Mouse (Mus musculus) CD4-positive, CD25-positive, alpha-beta regulatory T cell, adult 4 months (primary cell): ENCODE data around the gene Pold1. TPM values are rescaled to one million over a fixed set of nuclear protein-coding genes. Genes with fewer than 3 reads are reported as not detected.

ENCODE experiments used
- ATAC-seq: one replicate; pipeline ENCODE4 v1.8.0; 2017
- polyA plus RNA-seq, 2 experiments: library from polyadenylated mRNA; unstranded; fragments of 100-300 nt; shearing (Covaris generic); gene quantifications; one replicate each; pipeline ENCODE4 v1.2.1; 2017

The Pold1 gene
- polyA plus RNA-seq, 2 experiments from 2014 or later: 18.4 to 45.5 TPM

DNA sequence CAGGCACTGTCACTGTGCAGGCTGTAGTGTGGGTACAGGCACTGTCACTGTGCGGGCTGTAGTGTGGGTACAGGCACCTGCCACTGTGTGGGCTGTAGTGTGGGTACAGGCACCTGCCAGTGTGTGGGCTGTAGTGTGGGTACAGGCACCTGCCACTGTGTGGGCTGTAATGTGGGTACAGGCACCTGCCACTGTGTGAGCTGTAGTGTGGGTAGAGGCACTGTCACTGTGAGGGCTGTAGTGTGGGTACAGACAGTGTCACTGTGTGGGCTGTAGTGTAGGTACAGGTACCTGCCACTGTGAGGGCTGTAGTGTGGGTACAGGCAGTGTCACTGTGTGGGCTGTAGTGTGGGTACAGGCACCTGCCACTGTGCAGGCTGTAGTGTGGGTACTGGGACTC is 64.5 kb downstream of the Pold1 start:
- no peak for ATAC-seq

DNA sequence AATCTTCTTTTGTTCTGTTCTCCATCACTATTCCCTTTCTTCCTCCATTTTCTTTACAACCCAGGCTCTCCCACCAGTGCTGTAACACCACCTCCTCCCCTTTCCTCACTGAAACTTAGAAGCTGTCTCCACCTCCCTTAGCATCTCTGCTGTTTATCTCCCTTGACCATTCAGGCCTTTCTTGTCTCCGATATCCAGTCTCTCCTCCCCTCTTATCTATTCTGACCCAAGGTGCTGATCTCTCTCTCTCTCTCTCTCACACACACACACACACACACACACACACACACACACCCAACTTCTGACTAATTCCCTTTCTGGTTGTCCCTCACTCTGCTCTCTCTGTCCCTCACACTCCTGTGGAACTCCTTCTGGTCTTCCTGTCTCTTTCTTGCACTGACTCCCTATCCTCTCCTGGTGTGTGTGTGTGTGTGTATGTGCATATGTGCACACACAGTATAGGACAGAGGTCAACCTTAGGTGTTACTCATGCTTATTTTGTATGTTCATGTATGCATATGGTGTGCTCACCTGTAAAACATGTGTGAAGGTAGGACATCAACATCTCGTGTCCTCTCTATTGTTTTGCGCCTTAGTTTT is 65.7 kb downstream of the Pold1 start:
- no peak for ATAC-seq

Other genes with a start within 250 kb of the Pold1 start
- under 1 TPM; 0.35 to 0.66 TPM for gene Clec11a, start 241.9 kb downstream of the Pold1 start, polyA plus RNA-seq
- gene Shank1, start 238.6 kb downstream of the Pold1 start, polyA plus RNA-seq: under 1 TPM; 0.12 to 0.58 TPM
- not detected for gene Syt3, start 164.7 kb downstream of the Pold1 start, polyA plus RNA-seq
- gene 1700008O03Rik, start 163.0 kb downstream of the Pold1 start, polyA plus RNA-seq: not detected
- not detected for gene Lrrc4b, start 119.8 kb downstream of the Pold1 start, polyA plus RNA-seq
- under 1 TPM in 1 of 2 experiments, not detected in 1; 0.73 TPM for gene Aspdh, start 83.5 kb downstream of the Pold1 start, polyA plus RNA-seq
- gene Josd2, start 80.9 kb downstream of the Pold1 start, polyA plus RNA-seq: 10 to 100 TPM; 54.9 to 76.4 TPM
- gene Emc10, start 52.3 kb downstream of the Pold1 start, polyA plus RNA-seq: 10 to 100 TPM; 15.2 to 16.1 TPM
- 1 to 10 TPM; 3.9 to 5.4 TPM for gene Fam71e1, start 52.3 kb downstream of the Pold1 start, polyA plus RNA-seq
- not detected for gene Mybpc2, start 24.2 kb downstream of the Pold1 start, polyA plus RNA-seq
- gene Spib, start 16.8 kb downstream of the Pold1 start, polyA plus RNA-seq: 1 to 10 TPM in 1 of 2 experiments, under 1 TPM in 1; 0.11 to 4.2 TPM
- gene Nr1h2, start 5.1 kb upstream of the Pold1 start, polyA plus RNA-seq: 10 to 100 TPM; 42.2 to 57.7 TPM
- gene Napsa, start 23.5 kb upstream of the Pold1 start, polyA plus RNA-seq: 1 to 10 TPM in 1 of 2 experiments, under 1 TPM in 1; 0.52 to 6.7 TPM
- gene Kcnc3, start 41.8 kb upstream of the Pold1 start, polyA plus RNA-seq: under 1 TPM in 1 of 2 experiments, not detected in 1; 0.42 TPM
- not detected for gene Myh14, start 122.0 kb upstream of the Pold1 start, polyA plus RNA-seq
- not detected for gene Izumo2, start 159.9 kb upstream of the Pold1 start, polyA plus RNA-seq
- 10 to 100 TPM; 79.6 to 97.6 TPM for gene Vrk3, start 199.6 kb upstream of the Pold1 start, polyA plus RNA-seq
- under 1 TPM; 0.16 to 0.63 TPM for gene Zfp473, start 202.2 kb upstream of the Pold1 start, polyA plus RNA-seq